Mouse (Mus musculus) stomach, postnatal 0 days (tissue): ENCODE results near the gene Srebf1.

Experiments used
- CTCF ChIP-seq: IDR thresholded peaks from 2 replicates; pipeline ENCODE4 v1.5.1; 2016; ENCODE audit warnings: antibody characterized with exemption, low read depth, mild to moderate bottlenecking, moderate library complexity
- EP300 ChIP-seq: optimal IDR thresholded peaks from 2 replicates; pipeline ENCODE3; 2016; ENCODE audit warnings: antibody characterized with exemption

GRCm38 (mm10) chr11:60247753-60248550, 25.6 kb upstream of the Srebf1 start:
- TF ChIP-seq CTCF (no peak), EP300 (no peak)
